Mouse (Mus musculus): ENCODE measurements around the gene Pex19.

Pex19 gene

GRCm38 (mm10) chr1:172183056-172183455 is 56.5 kb downstream of the Pex19 start:
- no peak for DNase-seq (ENCODE audit: low read depth, low spot score)

DNA sequence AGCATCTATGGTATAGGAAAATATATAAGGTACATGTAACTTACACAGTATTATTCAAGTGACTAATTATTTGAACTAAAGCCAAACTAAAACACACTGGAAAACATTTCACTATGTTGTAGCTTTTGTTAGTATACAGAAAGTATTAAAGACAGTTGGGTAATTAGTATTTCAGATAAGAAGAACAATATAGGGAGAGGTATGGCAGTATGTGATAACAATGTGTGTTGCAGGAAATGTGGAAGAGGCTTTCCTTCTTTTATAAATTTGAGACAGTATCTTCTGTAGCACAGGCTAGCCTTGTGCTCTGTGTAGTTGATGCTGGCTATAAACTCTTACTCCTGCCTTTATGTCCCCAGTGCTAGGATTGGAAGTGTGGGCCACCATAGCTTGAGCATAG is 57.4 kb downstream of the Pex19 start:
- DNase-seq (ENCODE audit: low read depth, low spot score), result no peak

Data from embryo, embryonic 11.5 days (tissue).